Mouse (Mus musculus) embryonic facial prominence, embryonic 13.5 days (tissue): ENCODE results near the gene Kmt2e. TPM values are rescaled to one million over a fixed set of nuclear protein-coding genes. Genes with fewer than 3 reads are reported as not detected.
A peak's percentile ranks its signal among the peaks of the same experiment; 100 is the strongest.

ENCODE experiments used
- ATAC-seq: fragments of 200-750 bp; cut with Nextera tagmentation; 2 replicates; pipeline ENCODE4 v1.8.0; 2017; ENCODE audit warnings: low read depth; ENCODE audit not compliant: insufficient number of reproducible peaks, insufficient read depth, low FRiP score, low TSS enrichment
- H3K27ac ChIP-seq: fragments of 300-500 bp; sonication (generic); 2 replicates; pipeline ENCODE4 v1.5.1; 2015; ENCODE audit warnings: moderate library complexity, mild to moderate bottlenecking, inconsistent platforms
- H3K27me3 ChIP-seq: fragments of 300-500 bp; sonication (generic); 2 replicates; pipeline ENCODE4 v1.6.1; 2015; ENCODE audit warnings: mild to moderate bottlenecking, inconsistent platforms
- H3K36me3 ChIP-seq: fragments of 300-500 bp; sonication (generic); 2 replicates; pipeline ENCODE4 v1.6.1; 2015; ENCODE audit warnings: mild to moderate bottlenecking, inconsistent platforms
- H3K4me1 ChIP-seq: fragments of 300-500 bp; sonication (generic); 2 replicates; pipeline ENCODE4 v1.6.1; 2015; ENCODE audit warnings: inconsistent platforms
- H3K4me2 ChIP-seq: fragments of 300-500 bp; sonication (generic); 2 replicates; pipeline ENCODE4 v1.6.1; 2015; ENCODE audit warnings: moderate library complexity, mild to moderate bottlenecking, inconsistent platforms
- H3K4me3 ChIP-seq: fragments of 300-500 bp; sonication (generic); 2 replicates; pipeline ENCODE4 v1.5.1; 2015; ENCODE audit warnings: mild to moderate bottlenecking, inconsistent platforms
- H3K9ac ChIP-seq: fragments of 300-500 bp; sonication (generic); 2 replicates; pipeline ENCODE4 v1.6.1; 2015; ENCODE audit warnings: mild to moderate bottlenecking, inconsistent platforms
- H3K9me3 ChIP-seq: fragments of 300-500 bp; sonication (generic); 2 replicates; pipeline ENCODE4 v1.6.1; 2016; ENCODE audit warnings: inconsistent platforms
- WGBS: fragments of 180-500 bp; shearing (Covaris S2); methylation state at CpG from one replicate; pipeline ENCODE4 v1.1.7; 2015; ENCODE audit warnings: mixed read lengths; 5-methylcytosine and 5-hydroxymethylcytosine counted together
- polyA plus RNA-seq: library from polyadenylated mRNA; unstranded; fragments of >200 nt; fragmentation: Nextera tagmentation; extraction: Ambion mirVana; gene quantifications from 2 replicates; pipeline ENCODE4 v1.2.1, GENCODE M21; 2015

Kmt2e gene
- 123 and 126 TPM in 2 replicates for polyA plus RNA-seq

GRCm38 (mm10) chr5:23433720-23434597 is at the start of gene Kmt2e:
Gene Kmt2e (plus strand): TSS chr5:23434441.
- H3K4me3 ChIP-seq: peak within 1 kb of the TSS; percentile 98
- peak within 1 kb of the TSS; percentile 100 for H3K27ac ChIP-seq
- H3K36me3 ChIP-seq: no peaks in the 10 kb centered on the region
- peaks cover 20% of the 10 kb centered on the region for H3K4me1 ChIP-seq
- no peaks in the 10 kb centered on the region for H3K27me3 ChIP-seq
- ATAC-seq: peak; percentile 80
- peak within 1 kb of the TSS; percentile 100 for H3K9ac ChIP-seq
- no peaks in the 10 kb centered on the region for H3K9me3 ChIP-seq
- WGBS: under 1% methylated on average over 85 of the region's 85 CpGs
- peak within 1 kb of the TSS; percentile 76 for H3K4me2 ChIP-seq

DNA sequence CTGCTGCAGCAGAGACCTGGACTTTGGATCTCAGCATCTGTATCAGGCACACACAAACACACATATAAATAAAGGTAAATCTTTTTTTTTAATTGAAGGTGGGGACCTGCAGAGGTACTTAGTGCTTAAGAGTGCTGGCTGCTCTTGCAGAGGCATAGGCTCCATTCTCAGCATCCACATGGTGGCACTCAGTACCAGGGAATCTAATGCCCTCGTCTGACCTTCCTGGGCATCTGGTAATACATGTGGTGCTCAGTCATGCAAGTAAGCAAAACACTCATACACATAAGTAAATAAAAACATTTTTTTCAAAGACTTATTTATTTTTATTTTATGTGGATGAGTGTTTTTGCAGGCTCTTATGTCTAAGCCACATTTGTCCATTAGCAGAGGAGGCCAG is 49.1 kb upstream of the Kmt2e start:
- H3K4me1 ChIP-seq: peaks cover 23% of the 10 kb centered on the region
- no peaks in the 10 kb centered on the region for H3K27me3 ChIP-seq
- H3K4me3 ChIP-seq: no peak overlapping the region
- no peak overlapping the region for H3K27ac ChIP-seq
- WGBS: 63% methylated on average over 1 of the region's 1 CpGs
- no peaks in the 10 kb centered on the region for H3K36me3 ChIP-seq
- no peaks in the 10 kb centered on the region for H3K9me3 ChIP-seq
- no peak overlapping the region for H3K4me2 ChIP-seq
- H3K9ac ChIP-seq: no peak overlapping the region
- ATAC-seq: no peak

GRCm38 (mm10) chr5:23385763-23386217 is 48.5 kb upstream of the Kmt2e start:
- peaks cover 23% of the 10 kb centered on the region for H3K4me1 ChIP-seq
- H3K9ac ChIP-seq: no peak overlapping the region
- no peaks in the 10 kb centered on the region for H3K36me3 ChIP-seq
- no peak for ATAC-seq
- no peak overlapping the region for H3K4me2 ChIP-seq
- no peaks in the 10 kb centered on the region for H3K9me3 ChIP-seq
- no peak overlapping the region for H3K4me3 ChIP-seq
- 34% methylated on average over 5 of the region's 5 CpGs for WGBS
- H3K27me3 ChIP-seq: no peaks in the 10 kb centered on the region
- no peak overlapping the region; the same call in 1 of the 2 replicates for H3K27ac ChIP-seq

GRCm38 (mm10) chr5:23386562-23387312 is 47.5 kb upstream of the Kmt2e start:
- peak overlapping the region; percentile 92 for H3K27ac ChIP-seq
- H3K9me3 ChIP-seq: no peaks in the 10 kb centered on the region
- no peaks in the 10 kb centered on the region for H3K27me3 ChIP-seq
- H3K4me1 ChIP-seq: peaks cover 23% of the 10 kb centered on the region
- 1% methylated on average over 22 of the region's 22 CpGs for WGBS
- peak; percentile 95 for ATAC-seq
- H3K9ac ChIP-seq: peak overlapping the region; percentile 57; the same call in 1 of the 2 replicates
- H3K4me2 ChIP-seq: peak overlapping the region; percentile 63
- peak overlapping the region; percentile 41 for H3K4me3 ChIP-seq
- no peaks in the 10 kb centered on the region for H3K36me3 ChIP-seq

GRCm38 (mm10) chr5:23387313-23387666 is 47.0 kb upstream of the Kmt2e start:
- H3K9me3 ChIP-seq: no peaks in the 10 kb centered on the region
- peak overlapping the region; percentile 92 for H3K27ac ChIP-seq
- peak overlapping the region; percentile 41; the same call in 1 of the 2 replicates for H3K4me3 ChIP-seq
- peaks cover 23% of the 10 kb centered on the region for H3K4me1 ChIP-seq
- no peaks in the 10 kb centered on the region for H3K27me3 ChIP-seq
- peak overlapping the region; percentile 57; the same call in 1 of the 2 replicates for H3K9ac ChIP-seq
- ATAC-seq: no peak
- no peaks in the 10 kb centered on the region for H3K36me3 ChIP-seq
- H3K4me2 ChIP-seq: peak overlapping the region; percentile 63
- 49% methylated on average over 2 of the region's 2 CpGs for WGBS

DNA sequence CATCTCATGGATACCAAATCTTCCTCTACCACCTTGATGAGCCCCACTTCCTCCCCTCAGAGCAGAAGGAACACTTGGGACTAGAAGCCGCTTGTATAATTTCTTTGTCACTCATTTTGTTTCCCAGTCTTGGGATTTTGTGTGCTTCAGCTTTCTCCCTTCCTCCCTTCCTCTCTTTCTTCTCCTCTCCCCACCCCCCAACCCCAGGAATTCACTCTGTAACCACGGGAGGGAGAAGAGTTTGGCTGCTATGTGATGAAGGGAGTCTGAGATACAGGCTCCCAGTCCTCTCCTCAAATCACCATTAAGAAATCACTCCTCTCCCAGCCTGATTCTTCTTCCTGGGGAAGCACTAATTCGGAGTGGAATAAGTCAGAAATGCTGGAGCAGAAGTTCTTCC is 46.1 kb upstream of the Kmt2e start:
- no peak overlapping the region for H3K9ac ChIP-seq
- H3K4me2 ChIP-seq: no peak overlapping the region
- no peaks in the 10 kb centered on the region for H3K27me3 ChIP-seq
- H3K4me1 ChIP-seq: peaks cover 23% of the 10 kb centered on the region
- no peaks in the 10 kb centered on the region for H3K36me3 ChIP-seq
- 33% methylated on average over 3 of the region's 3 CpGs for WGBS
- H3K4me3 ChIP-seq: no peak overlapping the region
- no peaks in the 10 kb centered on the region for H3K9me3 ChIP-seq
- peak overlapping the region; percentile 11; the same call in 1 of the 2 replicates for H3K27ac ChIP-seq
- ATAC-seq: no peak

DNA sequence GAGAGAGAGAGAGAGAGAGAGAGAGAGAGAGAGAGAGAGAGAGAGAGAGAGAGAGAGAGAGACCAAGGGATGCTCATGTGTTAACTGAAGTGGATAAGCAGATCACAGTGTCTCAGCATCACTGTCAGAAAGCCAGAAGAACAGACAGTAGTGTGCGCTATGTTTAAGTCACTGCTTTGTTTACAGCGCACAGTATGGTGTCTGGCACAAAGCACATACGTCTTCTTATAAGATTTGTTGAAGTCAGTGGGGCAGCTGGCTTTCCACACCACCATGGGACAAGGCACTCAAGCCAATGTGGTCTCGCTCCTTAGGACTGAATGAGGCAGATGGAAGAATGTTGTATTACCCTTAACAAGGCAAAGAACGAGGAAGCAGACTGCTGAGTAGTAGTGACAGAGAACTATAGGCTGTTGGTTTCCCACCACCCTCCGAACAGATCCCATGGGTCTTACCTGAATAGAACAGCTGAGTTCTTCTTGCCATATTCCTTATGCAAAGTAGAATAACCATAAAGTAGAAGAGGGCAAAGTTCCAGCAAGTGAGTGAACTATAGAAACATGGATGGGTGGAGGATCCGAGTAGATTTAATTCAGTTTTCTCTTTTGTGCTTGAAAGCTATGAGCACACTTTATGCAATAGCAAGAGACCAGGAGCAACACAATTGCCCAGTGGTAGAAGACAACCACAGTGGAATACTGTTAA is 44.5 kb upstream of the Kmt2e start:
- H3K4me3 ChIP-seq: no peak overlapping the region
- H3K27me3 ChIP-seq: no peaks in the 10 kb centered on the region
- H3K9ac ChIP-seq: no peak overlapping the region
- H3K27ac ChIP-seq: no peak overlapping the region
- WGBS: 91% methylated on average over 7 of the region's 7 CpGs
- no peaks in the 10 kb centered on the region for H3K36me3 ChIP-seq
- H3K9me3 ChIP-seq: no peaks in the 10 kb centered on the region
- no peak for ATAC-seq
- no peak overlapping the region for H3K4me2 ChIP-seq
- peaks cover 26% of the 10 kb centered on the region for H3K4me1 ChIP-seq

GRCm38 (mm10) chr5:23391714-23392113 is 42.5 kb upstream of the Kmt2e start:
- no peak for ATAC-seq
- Histone ChIP-seq H3K27me3 (no peaks in the 10 kb centered on the region), H3K4me3 (no peak overlapping the region), H3K9ac (no peak overlapping the region), H3K27ac (no peak overlapping the region), H3K4me2 (no peak overlapping the region), H3K9me3 (no peaks in the 10 kb centered on the region), H3K4me1 (peaks cover 21% of the 10 kb centered on the region), H3K36me3 (no peaks in the 10 kb centered on the region)
- 91% methylated on average over 7 of the region's 7 CpGs for WGBS

DNA sequence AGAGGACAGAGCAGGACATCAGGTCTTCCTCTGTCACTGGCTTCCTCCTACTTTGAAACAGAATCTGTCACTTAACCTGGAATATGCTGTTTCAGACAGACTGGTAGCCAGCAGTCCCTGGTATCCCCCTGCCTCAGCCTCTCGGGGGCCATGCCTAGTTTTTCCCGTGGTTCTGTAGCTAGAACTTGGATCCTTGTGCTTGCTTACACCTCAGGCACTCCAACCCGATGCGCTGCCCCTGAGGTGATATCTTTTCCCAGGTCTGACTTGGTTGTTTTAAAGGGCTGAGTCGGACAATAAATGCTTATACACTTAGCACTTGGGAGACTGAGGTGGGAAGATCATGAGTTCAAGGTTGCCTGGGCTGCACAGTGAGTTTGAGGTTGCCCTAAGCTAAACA is 40.4 kb upstream of the Kmt2e start:
- no peak overlapping the region for H3K4me2 ChIP-seq
- H3K27ac ChIP-seq: no peak overlapping the region
- H3K9me3 ChIP-seq: no peaks in the 10 kb centered on the region
- 80% methylated on average over 5 of the region's 5 CpGs for WGBS
- H3K36me3 ChIP-seq: no peaks in the 10 kb centered on the region
- no peaks in the 10 kb centered on the region for H3K27me3 ChIP-seq
- no peak overlapping the region for H3K4me3 ChIP-seq
- 0 out of 2 replicates have a peak, but pooled peaks cover 4% of the 10 kb centered on the region for H3K4me1 ChIP-seq
- no peak overlapping the region for H3K9ac ChIP-seq
- ATAC-seq: no peak

DNA sequence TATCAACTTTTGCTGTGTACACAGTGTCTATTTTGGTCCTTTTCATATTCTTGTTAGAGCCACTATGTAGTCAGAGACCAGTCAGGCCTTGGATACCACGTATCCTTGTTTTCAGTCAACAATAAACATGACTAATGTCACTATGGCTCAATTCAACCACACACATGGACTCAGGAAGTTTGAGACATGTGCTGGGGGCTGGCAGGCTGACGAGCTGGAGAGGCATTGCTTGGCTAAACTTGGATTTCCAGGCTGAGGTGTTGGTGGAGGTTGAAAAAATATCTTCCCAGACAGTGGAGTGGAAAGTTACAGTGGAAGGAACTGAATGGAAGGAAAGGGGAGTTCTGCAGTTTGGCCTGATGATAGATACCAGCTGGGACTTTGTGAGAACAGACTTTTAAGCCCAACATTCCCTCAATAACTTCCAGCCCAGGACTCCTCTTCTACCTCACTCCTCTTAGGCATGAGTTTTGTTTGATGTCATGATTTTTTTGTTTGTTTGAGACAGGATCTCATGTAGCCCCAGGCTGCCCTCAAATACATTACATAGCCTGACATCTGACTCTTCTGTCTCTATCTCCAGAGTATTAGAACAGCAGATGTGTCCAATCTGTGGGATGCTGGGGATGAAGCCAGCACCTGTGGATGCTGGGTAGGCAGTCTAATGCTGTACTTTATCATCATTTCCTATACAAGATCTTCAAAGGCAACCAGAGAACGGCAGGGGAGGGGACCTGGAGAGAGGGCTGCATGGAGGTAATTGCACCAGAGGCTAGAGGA is 39.7 kb upstream of the Kmt2e start:
- H3K27ac ChIP-seq: no peak overlapping the region
- WGBS: 55% methylated on average over 3 of the region's 3 CpGs
- 0 out of 2 replicates have a peak, but pooled peaks cover 3% of the 10 kb centered on the region for H3K36me3 ChIP-seq
- no peak overlapping the region for H3K9ac ChIP-seq
- no peak for ATAC-seq
- no peaks in the 10 kb centered on the region for H3K9me3 ChIP-seq
- 0 out of 2 replicates have a peak, but pooled peaks cover 4% of the 10 kb centered on the region for H3K4me1 ChIP-seq
- no peaks in the 10 kb centered on the region for H3K27me3 ChIP-seq
- H3K4me2 ChIP-seq: no peak overlapping the region
- no peak overlapping the region for H3K4me3 ChIP-seq
